Mouse (Mus musculus) liver, adult 2 months (tissue): Measurements from ENCODE around the gene Dis3l2. TPM values are rescaled to one million over a fixed set of nuclear protein-coding genes. Genes with fewer than 3 reads are reported as not detected.
A peak's percentile ranks its signal among the peaks of the same experiment; 100 is the strongest.

Experiments used
- DNase-seq: peaks from one replicate; pipeline ENCODE4 v3.0.0-alpha.2; 2011; ENCODE audit warnings: low read depth, low spot score; ENCODE audit errors: extremely low read depth
- H3K27ac ChIP-seq: fragments of 200-500 bp; replicated peaks from 2 replicates; pipeline ENCODE4 v1.5.1; 2012; ENCODE audit warnings: low read depth, mild to moderate bottlenecking, control low read depth, inconsistent platforms, low read length; ENCODE audit not compliant: insufficient read depth
- H3K27me3 ChIP-seq: fragments of 200-500 bp; 2 replicates; pipeline ENCODE4 v1.6.1; 2012; ENCODE audit warnings: mild to moderate bottlenecking, moderate library complexity, low read length, inconsistent platforms; ENCODE audit not compliant: control insufficient read depth, insufficient read depth
- H3K36me3 ChIP-seq: fragments of 200-500 bp; 2 replicates; pipeline ENCODE4 v1.6.1; 2012; ENCODE audit warnings: low read length, inconsistent platforms; ENCODE audit not compliant: control insufficient read depth, insufficient read depth
- H3K4me1 ChIP-seq: fragments of 200-500 bp; 2 replicates; pipeline ENCODE4 v1.6.1; 2011; ENCODE audit warnings: low read length; ENCODE audit not compliant: control insufficient read depth, insufficient read depth
- H3K4me3 ChIP-seq: fragments of 200-500 bp; 2 replicates; pipeline ENCODE4 v1.5.1; 2011; ENCODE audit warnings: low read depth, mild to moderate bottlenecking, control low read depth, low read length, moderate library complexity; ENCODE audit not compliant: insufficient read depth
- H3K79me2 ChIP-seq: fragments of 200-500 bp; 2 replicates; pipeline ENCODE4 v1.6.1; 2012; ENCODE audit warnings: inconsistent platforms, mild to moderate bottlenecking, low read length, moderate library complexity; ENCODE audit not compliant: control insufficient read depth, insufficient read depth
- H3K9ac ChIP-seq: fragments of 200-500 bp; 2 replicates; pipeline ENCODE4 v1.6.1; 2012; ENCODE audit warnings: low read depth, mild to moderate bottlenecking, control low read depth, inconsistent platforms, low read length
- CTCF ChIP-seq: fragments of 200-500 bp; IDR thresholded peaks from 2 replicates; pipeline ENCODE4 v1.5.1; 2011; ENCODE audit warnings: low read depth, low read length, control low read depth
- POLR2A ChIP-seq: fragments of 200-500 bp; IDR thresholded peaks from 2 replicates; pipeline ENCODE4 v1.6.1; 2011; ENCODE audit warnings: low read length, control low read depth; ENCODE audit not compliant: insufficient read depth; ENCODE audit errors: extremely low read depth
- WGBS: fragments of 180-500 bp; shearing (Covaris S2); methylation state at CpG from one replicate; pipeline ENCODE4 v1.1.7; 2018; 5-methylcytosine and 5-hydroxymethylcytosine counted together
- polyA plus RNA-seq: library from polyadenylated mRNA; depleted of rRNA; stranded (reverse); fragments of >200 nt; gene quantifications from 2 replicates; pipeline ENCODE4 v1.2.3, GENCODE M21; 2012
- total RNA-seq: library from RNA; depleted of rRNA; stranded (reverse); fragments of >200 nt; gene quantifications from 2 replicates; pipeline ENCODE4 v1.2.3, GENCODE M21; 2014

The Dis3l2 gene
- total and polyA plus RNA-seq, 2 experiments, result 9.0 to 13.4 TPM

- Histone ChIP-seq H3K9ac (no peak overlapping the region), H3K4me3 (no peak overlapping the region), H3K27me3 (no peaks in the 10 kb centered on the region), H3K4me1 (no peaks in the 10 kb centered on the region), H3K79me2 (no peaks in the 10 kb centered on the region), H3K36me3 (no peaks in the 10 kb centered on the region), H3K27ac (no peak overlapping the region)
- TF ChIP-seq POLR2A, result no peak
- TF ChIP-seq CTCF, result no peak
- 77% methylated on average over 1 of the region's 1 CpGs for WGBS
- DNase-seq, result no peak
Observed at GRCm38 (mm10) chr1:87008211-87008610, 304.6 kb downstream of the Dis3l2 start.

DNA sequence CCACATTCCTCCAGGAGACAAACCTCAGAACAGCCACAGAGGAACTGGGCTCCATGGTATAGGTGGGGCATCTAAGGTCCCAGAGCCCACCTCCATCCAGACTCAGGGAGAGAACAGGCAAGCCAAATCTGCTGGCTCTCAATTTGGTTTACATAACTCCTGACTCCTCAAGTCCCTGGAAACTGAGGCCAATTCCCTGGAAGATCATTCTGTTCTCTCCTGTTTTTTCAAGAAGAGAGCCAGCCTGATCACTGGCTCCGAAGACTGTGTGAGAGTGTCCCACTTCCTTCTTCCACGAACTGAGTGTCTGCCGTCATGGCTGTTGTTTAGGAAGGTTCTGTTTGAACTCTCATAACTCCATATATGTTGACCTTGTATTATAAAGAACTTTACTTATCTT is 305.5 kb downstream of the Dis3l2 start:
- Histone ChIP-seq H3K4me1 (no peaks in the 10 kb centered on the region), H3K27ac (no peak overlapping the region), H3K79me2 (no peaks in the 10 kb centered on the region), H3K27me3 (no peaks in the 10 kb centered on the region), H3K4me3 (no peak overlapping the region), H3K36me3 (no peaks in the 10 kb centered on the region), H3K9ac (no peak overlapping the region)
- DNase-seq, result no peak
- 94% methylated on average over 3 of the region's 3 CpGs for WGBS
- TF ChIP-seq POLR2A (no peak), CTCF (no peak)

GRCm38 (mm10) chr1:87010629-87011330 is 307.2 kb downstream of the Dis3l2 start:
- H3K79me2 ChIP-seq, result no peaks in the 10 kb centered on the region
- no peak for DNase-seq
- no peaks in the 10 kb centered on the region for H3K36me3 ChIP-seq
- 93% methylated on average over 12 of the region's 12 CpGs for WGBS
- H3K27me3 ChIP-seq, result no peaks in the 10 kb centered on the region
- no peak for TF ChIP-seq CTCF
- no peaks in the 10 kb centered on the region for H3K4me1 ChIP-seq
- no peak overlapping the region for H3K27ac ChIP-seq
- no peak overlapping the region for H3K4me3 ChIP-seq
- no peak overlapping the region for H3K9ac ChIP-seq

DNA sequence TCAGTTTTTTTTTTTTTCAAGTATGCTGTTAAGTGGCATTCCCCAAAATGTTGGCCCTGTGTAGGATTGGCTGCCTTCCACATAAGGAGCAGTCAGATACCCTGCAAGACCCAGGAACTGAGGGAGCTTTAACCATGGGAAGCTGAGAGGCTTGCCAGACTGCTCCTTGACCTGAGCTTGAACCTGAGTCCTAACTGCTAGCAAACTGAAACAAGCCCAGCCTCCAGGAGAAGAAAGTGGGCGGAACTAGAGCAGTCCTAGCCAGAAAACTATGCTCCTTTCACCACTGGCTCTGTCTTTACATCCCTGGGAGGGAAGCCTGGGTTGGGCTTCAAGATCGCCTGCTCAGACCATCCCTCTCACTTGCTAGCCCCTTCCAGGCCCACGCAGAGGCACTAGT is 308.1 kb downstream of the Dis3l2 start:
- 94% methylated on average over 3 of the region's 3 CpGs for whole genome bisulfite sequencing
- Histone ChIP-seq H3K9ac (no peak overlapping the region), H3K36me3 (no peaks in the 10 kb centered on the region), H3K27me3 (no peaks in the 10 kb centered on the region), H3K4me3 (no peak overlapping the region), H3K79me2 (no peaks in the 10 kb centered on the region), H3K27ac (no peak overlapping the region), H3K4me1 (no peaks in the 10 kb centered on the region)
- TF ChIP-seq POLR2A (no peak), CTCF (no peak)
- no peak for DNase-seq

DNA sequence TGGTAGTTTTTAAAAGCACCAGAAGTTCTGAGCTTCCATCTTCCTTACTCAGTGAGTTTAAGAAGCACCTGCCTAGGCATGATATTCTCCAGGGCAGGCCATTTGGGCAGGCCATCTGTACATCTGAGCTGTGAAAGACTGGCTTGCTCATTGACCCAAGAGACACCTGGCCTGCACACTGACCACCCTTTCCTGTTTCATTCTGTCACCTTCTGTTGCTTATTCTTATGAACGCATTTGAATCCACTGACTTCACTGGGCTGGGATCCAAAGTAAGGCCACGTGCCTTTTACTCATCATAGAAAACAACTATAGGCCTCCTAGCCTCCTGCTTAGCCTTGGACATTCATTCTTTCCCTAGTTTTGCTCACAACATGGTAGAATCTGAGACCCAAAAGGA is 309.0 kb downstream of the Dis3l2 start:
- H3K79me2 ChIP-seq, result no peaks in the 10 kb centered on the region
- TF ChIP-seq CTCF (no peak), POLR2A (no peak)
- 96% methylated on average over 2 of the region's 2 CpGs for WGBS
- H3K27me3 ChIP-seq, result no peaks in the 10 kb centered on the region
- H3K27ac ChIP-seq, result no peak overlapping the region
- no peaks in the 10 kb centered on the region for H3K36me3 ChIP-seq
- H3K9ac ChIP-seq, result no peak overlapping the region
- H3K4me1 ChIP-seq, result no peaks in the 10 kb centered on the region
- no peak overlapping the region for H3K4me3 ChIP-seq
- no peak for DNase-seq

DNA sequence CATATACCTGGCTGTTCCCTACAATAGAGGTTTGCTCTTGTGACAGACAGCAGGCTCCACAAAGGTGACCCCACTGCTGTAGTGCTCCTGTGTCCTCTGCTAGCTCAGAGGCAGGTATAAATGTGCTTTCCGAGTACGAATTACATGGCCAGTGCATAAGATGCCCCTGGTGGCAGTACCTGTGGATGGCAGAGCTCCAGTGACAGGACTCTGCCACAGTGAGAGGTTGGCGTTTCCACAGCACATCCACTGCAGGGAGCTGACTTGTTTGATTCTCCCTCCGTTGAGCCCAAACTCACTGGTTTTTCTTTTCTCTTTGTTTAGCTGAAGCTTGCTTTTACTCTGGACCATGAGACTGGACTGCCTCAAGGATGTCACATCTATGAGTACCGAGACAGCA is 317.1 kb downstream of the Dis3l2 start:
- Histone ChIP-seq H3K4me3 (no peak overlapping the region), H3K4me1 (peaks cover 35% of the 10 kb centered on the region), H3K79me2 (no peaks in the 10 kb centered on the region), H3K27me3 (no peaks in the 10 kb centered on the region), H3K36me3 (no peaks in the 10 kb centered on the region), H3K27ac (peak overlapping the region; percentile 86), H3K9ac (no peak overlapping the region)
- WGBS, result 79% methylated on average over 5 of the region's 5 CpGs
- TF ChIP-seq POLR2A (no peak), CTCF (peak; percentile 19; the same call in 1 of the 2 replicates)
- no peak for DNase-seq
